Mouse (Mus musculus) midbrain, embryonic 13.5 days (tissue): Measurements from ENCODE around the gene Slc30a2. TPM values are rescaled to one million over a fixed set of nuclear protein-coding genes. Genes with fewer than 3 reads are reported as not detected.

Source experiments
- polyA plus RNA-seq: library from polyadenylated mRNA; unstranded; fragments of >200 nt; fragmentation: Nextera tagmentation; extraction: Ambion mirVana; gene quantifications from 2 replicates; pipeline ENCODE4 v1.2.1, GENCODE M21; 2015

The Slc30a2 gene
- polyA plus RNA-seq, 1 experiment from 2014 or later = 0.05 TPM

Other genes starting within 250 kb of the Slc30a2 start
- gene Cd52, start 248.1 kb upstream of the Slc30a2 start, polyA plus RNA-seq = 2.2 and 2.7 TPM in 2 replicates
- 9.3 and 11.4 TPM in 2 replicates for gene Ubxn11, start 240.6 kb upstream of the Slc30a2 start, polyA plus RNA-seq
- 319 and 332 TPM in 2 replicates for gene Sh3bgrl3, start 214.4 kb upstream of the Slc30a2 start, polyA plus RNA-seq
- 19.9 and 22.4 TPM in 2 replicates for gene Cep85, start 156.1 kb upstream of the Slc30a2 start, polyA plus RNA-seq
- gene Gm7534, start 140.2 kb upstream of the Slc30a2 start, polyA plus RNA-seq = not detected in 2 replicates
- not detected in 2 replicates for gene Catsper4, start 115.8 kb upstream of the Slc30a2 start, polyA plus RNA-seq
- 0.15 and 0.20 TPM in 2 replicates for gene Cnksr1, start 104.8 kb upstream of the Slc30a2 start, polyA plus RNA-seq
- 0.17 and 0.62 TPM in 2 replicates for gene E130218I03Rik, start 99.5 kb upstream of the Slc30a2 start, polyA plus RNA-seq
- 14.9 and 15.6 TPM in 2 replicates for gene Zfp593, start 97.6 kb upstream of the Slc30a2 start, polyA plus RNA-seq
- not detected in 2 replicates for gene Gm30191, start 96.2 kb upstream of the Slc30a2 start, polyA plus RNA-seq
- 6.2 and 8.1 TPM in 2 replicates for gene Grrp1, start 89.1 kb upstream of the Slc30a2 start, polyA plus RNA-seq
- gene Pdik1l, start 55.3 kb upstream of the Slc30a2 start, polyA plus RNA-seq = 42.3 and 44.0 TPM in 2 replicates
- 0.11 and 0.21 TPM in 2 replicates for gene Trim63, start 28.1 kb upstream of the Slc30a2 start, polyA plus RNA-seq
- gene Extl1, start 40.7 kb downstream of the Slc30a2 start, polyA plus RNA-seq = 0.16 and 0.40 TPM in 2 replicates
- 6.4 and 6.6 TPM in 2 replicates for gene Pafah2, start 53.1 kb downstream of the Slc30a2 start, polyA plus RNA-seq
- 7,568 and 8,132 TPM in 2 replicates for gene Stmn1, start 125.1 kb downstream of the Slc30a2 start, polyA plus RNA-seq
- gene Paqr7, start 153.5 kb downstream of the Slc30a2 start, polyA plus RNA-seq = 10.8 and 12.8 TPM in 2 replicates
- gene Aunip, start 167.8 kb downstream of the Slc30a2 start, polyA plus RNA-seq = 3.9 and 4.4 TPM in 2 replicates
- gene Mtfr1l, start 192.2 kb downstream of the Slc30a2 start, polyA plus RNA-seq = 149 and 155 TPM in 2 replicates
- 11.1 and 11.5 TPM in 2 replicates for gene Selenon, start 209.0 kb downstream of the Slc30a2 start, polyA plus RNA-seq